Mouse (Mus musculus) testis, postnatal 14 days (tissue): ENCODE results near the gene Lbhd2.

Experiments used
- DNase-seq: peaks from one replicate; pipeline ENCODE4 v3.0.0; 2021; ENCODE audit warnings: low spot score

Lbhd2 gene

GRCm38 (mm10) chr12:111406622-111407021, at the start of gene Lbhd2:
Gene Lbhd2, plus strand, starts transcription at chr12:111406809.
- no peak for DNase-seq

- no peak for DNase-seq
Observed at GRCm38 (mm10) chr12:111360671-111361070, 45.9 kb upstream of the Lbhd2 start.

- no peak for DNase-seq
Observed at GRCm38 (mm10) chr12:111361319-111362098, 45.1 kb upstream of the Lbhd2 start.

GRCm38 (mm10) chr12:111364234-111364633, 42.4 kb upstream of the Lbhd2 start:
- no peak for DNase-seq

GRCm38 (mm10) chr12:111367065-111367464, 39.5 kb upstream of the Lbhd2 start:
- peak; percentile 65 for DNase-seq

GRCm38 (mm10) chr12:111370249-111370648, 36.4 kb upstream of the Lbhd2 start:
- DNase-seq, result no peak

GRCm38 (mm10) chr12:111371905-111372304, 34.7 kb upstream of the Lbhd2 start:
- no peak for DNase-seq

- DNase-seq, result no peak
Observed at GRCm38 (mm10) chr12:111373411-111373810, 33.2 kb upstream of the Lbhd2 start.

- DNase-seq, result no peak
Observed at GRCm38 (mm10) chr12:111374727-111375126, 31.9 kb upstream of the Lbhd2 start.

- DNase-seq, result no peak
Observed at GRCm38 (mm10) chr12:111375559-111375958, 31.1 kb upstream of the Lbhd2 start.

GRCm38 (mm10) chr12:111376053-111376452, 30.6 kb upstream of the Lbhd2 start:
- DNase-seq, result no peak

- no peak for DNase-seq
Observed at GRCm38 (mm10) chr12:111376826-111377331, 29.7 kb upstream of the Lbhd2 start.

GRCm38 (mm10) chr12:111377376-111377973, 29.1 kb upstream of the Lbhd2 start, which contains the start of gene Cdc42bpb:
Gene Cdc42bpb, minus strand, starts transcription at chr12:111377718.
- peak; percentile 89 for DNase-seq

GRCm38 (mm10) chr12:111377986-111378490, 28.6 kb upstream of the Lbhd2 start:
- no peak for DNase-seq

- DNase-seq, result no peak
Observed at GRCm38 (mm10) chr12:111378812-111379211, 27.8 kb upstream of the Lbhd2 start.

- DNase-seq, result no peak
Observed at GRCm38 (mm10) chr12:111385883-111386641, 20.5 kb upstream of the Lbhd2 start.

GRCm38 (mm10) chr12:111386642-111387120, 19.9 kb upstream of the Lbhd2 start:
- no peak for DNase-seq

- DNase-seq, result no peak
Observed at GRCm38 (mm10) chr12:111387146-111387545, 19.5 kb upstream of the Lbhd2 start.

- no peak for DNase-seq
Observed at GRCm38 (mm10) chr12:111394008-111394407, 12.6 kb upstream of the Lbhd2 start.

- peak; percentile 85 for DNase-seq
Observed at GRCm38 (mm10) chr12:111396997-111397396, 9.6 kb upstream of the Lbhd2 start.

- no peak for DNase-seq
Observed at GRCm38 (mm10) chr12:111401454-111402184, 5.0 kb upstream of the Lbhd2 start.
